Mouse (Mus musculus): ENCODE measurements at regions not wholly inside any gene's neighbourhood (a gene's known extent, or its start where the extent isn't known, plus 50 kb on each side); places are given as distances from the start of the nearest gene placed in this dataset.

- TF ChIP-seq POLR2A (IDR thresholded peaks at IDR 0.05; ENCODE audit: low read depth, low read length) (no peak), CTCF (IDR thresholded peaks at IDR 0.05; ENCODE audit: borderline replicate concordance, insufficient read depth, low read length) (no peak)
Observed at GRCm38 (mm10) chr8:109172701-109173100, 321.1 kb upstream of the Pmfbp1 start.
